Mouse (Mus musculus) frontal cortex, postnatal 10 days (tissue): ENCODE data around the gene Khdrbs1.
A peak's percentile ranks its signal among the peaks of the same experiment; 100 is the strongest.

Source experiments
- DNase-seq, 2 experiments: peaks; one replicate each; pipeline ENCODE4 v3.0.0; 2022; ENCODE audit warnings: low spot score in 2 of 2, mixed read lengths in 1 of 2

Khdrbs1 gene

GRCm38 (mm10) chr4:129672878-129673449, 69.1 kb downstream of the Khdrbs1 start:
- DNase-seq, result no peak

GRCm38 (mm10) chr4:129672083-129672877, 69.8 kb downstream of the Khdrbs1 start, which contains the start of gene Kpna6:
Gene Kpna6 (minus strand): TSS chr4:129672767.
- DNase-seq, result peak; percentile 81 to 88

GRCm38 (mm10) chr4:129671491-129672082, 70.5 kb downstream of the Khdrbs1 start:
- peak in 1 of 2 experiments; percentile 34 for DNase-seq

- no peak for DNase-seq
Observed at GRCm38 (mm10) chr4:129662255-129662813, 79.8 kb downstream of the Khdrbs1 start.

GRCm38 (mm10) chr4:129661584-129661983, 80.5 kb downstream of the Khdrbs1 start:
- no peak for DNase-seq

GRCm38 (mm10) chr4:129654770-129655169, 87.3 kb downstream of the Khdrbs1 start:
- no peak for DNase-seq
